Mouse (Mus musculus) macrophage (primary cell): ENCODE data around the gene Acsf2. TPM values are rescaled to one million over a fixed set of nuclear protein-coding genes. Genes with fewer than 3 reads are reported as not detected.

Experiments
- H3K27ac ChIP-seq: fragments of 350-480 bp; formaldehyde crosslinking; 2 replicates; pipeline ENCODE4 v1.9.0; 2021
- H3K36me3 ChIP-seq: fragments of 350-480 bp; formaldehyde crosslinking; 2 replicates; pipeline ENCODE4 v1.9.0; 2021; ENCODE audit errors: inconsistent target
- H3K4me3 ChIP-seq: fragments of 350-480 bp; formaldehyde crosslinking; 2 replicates; pipeline ENCODE4 v1.9.0; 2021; ENCODE audit errors: inconsistent target
- H3K79me2 ChIP-seq: fragments of 350-480 bp; formaldehyde crosslinking; 2 replicates; pipeline ENCODE4 v1.9.0; 2021; ENCODE audit errors: inconsistent target
- WGBS: methylation state at CpG from one replicate; pipeline ENCODE4 v1.1.7; 2026; ENCODE audit warnings: inconsistent platforms; ENCODE audit not compliant: missing documents; 5-methylcytosine and 5-hydroxymethylcytosine counted together
- polyA plus RNA-seq: library from polyadenylated mRNA; stranded (reverse); fragments of 250-400 nt; gene quantifications from 3 replicates; pipeline ENCODE4 v1.2.4, GENCODE M21; 2018; ENCODE audit warnings: inconsistent platforms

Acsf2 gene
- polyA plus RNA-seq, 1 experiment from 2014 or later, result 26.2 TPM

- 100% methylated on average over 2 of the region's 2 CpGs for WGBS
Observed at GRCm38 (mm10) chr11:94617646-94618045, 16.0 kb upstream of the Acsf2 start.

GRCm38 (mm10) chr11:94615494-94615893 lies 13.8 kb upstream of the Acsf2 start:
- H3K27ac ChIP-seq, result no peak overlapping the region
- H3K79me2 ChIP-seq, result no peaks in the 10 kb centered on the region
- 78% methylated on average over 4 of the region's 4 CpGs for WGBS
- no peak overlapping the region for H3K4me3 ChIP-seq
- H3K36me3 ChIP-seq, result no peaks in the 10 kb centered on the region

More at GRCm38 (mm10) chr11:94617646-94618045, 16.0 kb upstream of the Acsf2 start:
- no peaks in the 10 kb centered on the region for H3K79me2 ChIP-seq
- no peak overlapping the region for H3K27ac ChIP-seq
- H3K36me3 ChIP-seq, result no peaks in the 10 kb centered on the region
- no peak overlapping the region for H3K4me3 ChIP-seq

- Histone ChIP-seq H3K4me3 (no peak overlapping the region), H3K27ac (no peak overlapping the region), H3K79me2 (no peaks in the 10 kb centered on the region), H3K36me3 (no peaks in the 10 kb centered on the region)
- WGBS, result 98% methylated on average over 4 of the region's 4 CpGs
Observed at GRCm38 (mm10) chr11:94614603-94615002, 12.9 kb upstream of the Acsf2 start.

GRCm38 (mm10) chr11:94610744-94611740 lies 9.4 kb upstream of the Acsf2 start:
- no peaks in the 10 kb centered on the region for H3K79me2 ChIP-seq
- WGBS, result 24% methylated on average over 4 of the region's 4 CpGs
- H3K36me3 ChIP-seq, result no peaks in the 10 kb centered on the region
- peak overlapping the region; percentile 48 for H3K27ac ChIP-seq
- H3K4me3 ChIP-seq, result no peak overlapping the region; the same call in 1 of the 2 replicates

GRCm38 (mm10) chr11:94602356-94602955 lies 785 bp upstream of the Acsf2 start:
- WGBS, result 85% methylated on average over 11 of the region's 11 CpGs
- Histone ChIP-seq H3K36me3 (no peaks in the 10 kb centered on the region), H3K4me3 (peak overlapping the region; percentile 34; the same call in 1 of the 2 replicates), H3K79me2 (no peaks in the 10 kb centered on the region), H3K27ac (no peak overlapping the region)

GRCm38 (mm10) chr11:94600447-94600846 lies 1.2 kb downstream of the Acsf2 start:
- Histone ChIP-seq H3K79me2 (no peaks in the 10 kb centered on the region), H3K27ac (no peak overlapping the region), H3K4me3 (no peak overlapping the region), H3K36me3 (no peaks in the 10 kb centered on the region)
- 92% methylated on average over 7 of the region's 7 CpGs for WGBS

- WGBS, result 84% methylated on average over 6 of the region's 6 CpGs
- H3K27ac ChIP-seq, result no peak overlapping the region
Observed at GRCm38 (mm10) chr11:94598437-94599120, 3.1 kb downstream of the Acsf2 start.

GRCm38 (mm10) chr11:94597319-94597718 lies 4.4 kb downstream of the Acsf2 start:
- Histone ChIP-seq H3K27ac (no peak overlapping the region), H3K4me3 (no peak overlapping the region), H3K36me3 (no peaks in the 10 kb centered on the region), H3K79me2 (no peaks in the 10 kb centered on the region)
- 40% methylated on average over 4 of the region's 4 CpGs for WGBS

More at GRCm38 (mm10) chr11:94598437-94599120, 3.1 kb downstream of the Acsf2 start:
- no peaks in the 10 kb centered on the region for H3K79me2 ChIP-seq
- H3K4me3 ChIP-seq, result no peak overlapping the region
- H3K36me3 ChIP-seq, result no peaks in the 10 kb centered on the region

- WGBS, result 53% methylated on average over 6 of the region's 7 CpGs
- Histone ChIP-seq H3K36me3 (no peaks in the 10 kb centered on the region), H3K4me3 (no peak overlapping the region), H3K27ac (no peak overlapping the region), H3K79me2 (no peaks in the 10 kb centered on the region)
Observed at GRCm38 (mm10) chr11:94596311-94596852, 5.3 kb downstream of the Acsf2 start.

GRCm38 (mm10) chr11:94587511-94587910 lies 14.2 kb downstream of the Acsf2 start:
- Histone ChIP-seq H3K27ac (no peak overlapping the region), H3K36me3 (no peaks in the 10 kb centered on the region), H3K4me3 (no peak overlapping the region), H3K79me2 (no peaks in the 10 kb centered on the region)
- 94% methylated on average over 5 of the region's 6 CpGs for WGBS

- WGBS, result 93% methylated on average over 9 of the region's 9 CpGs
- H3K27ac ChIP-seq, result no peak overlapping the region
- H3K36me3 ChIP-seq, result no peaks in the 10 kb centered on the region
- H3K4me3 ChIP-seq, result no peak overlapping the region
- no peaks in the 10 kb centered on the region for H3K79me2 ChIP-seq
Observed at GRCm38 (mm10) chr11:94585091-94585490, 16.6 kb downstream of the Acsf2 start.

- WGBS, result 93% methylated on average over 4 of the region's 5 CpGs
Observed at GRCm38 (mm10) chr11:94580111-94580740, 21.4 kb downstream of the Acsf2 start.

GRCm38 (mm10) chr11:94576361-94576760 lies 25.3 kb downstream of the Acsf2 start:
- H3K36me3 ChIP-seq, result no peaks in the 10 kb centered on the region
- 94% methylated on average over 9 of the region's 9 CpGs for WGBS
- H3K4me3 ChIP-seq, result no peak overlapping the region
- no peak overlapping the region for H3K27ac ChIP-seq
- H3K79me2 ChIP-seq, result no peaks in the 10 kb centered on the region

More at GRCm38 (mm10) chr11:94580111-94580740, 21.4 kb downstream of the Acsf2 start:
- no peak overlapping the region for H3K4me3 ChIP-seq
- no peak overlapping the region for H3K27ac ChIP-seq
- no peaks in the 10 kb centered on the region for H3K79me2 ChIP-seq
- H3K36me3 ChIP-seq, result no peaks in the 10 kb centered on the region

GRCm38 (mm10) chr11:94575036-94575435 lies 26.6 kb downstream of the Acsf2 start:
- Histone ChIP-seq H3K4me3 (no peak overlapping the region), H3K36me3 (no peaks in the 10 kb centered on the region), H3K79me2 (no peaks in the 10 kb centered on the region), H3K27ac (no peak overlapping the region)
- 62% methylated on average over 2 of the region's 2 CpGs for WGBS
